Mouse (Mus musculus) midbrain, embryonic 15.5 days (tissue): ENCODE measurements around the gene Dars. TPM values are rescaled to one million over a fixed set of nuclear protein-coding genes. Genes with fewer than 3 reads are reported as not detected.
"Not testable (repeated sequence)": the region's sequence is repeated elsewhere in the genome, so short reads cannot be mapped to it uniquely, and the experiment has no call there.

Source experiments
- ATAC-seq: fragments of 200-750 bp; cut with Nextera tagmentation; replicated peaks from 2 replicates; pipeline ENCODE4 v1.8.0; 2017; ENCODE audit warnings: moderate TSS enrichment
- H3K27ac ChIP-seq: fragments of 300-500 bp; sonication (generic); 2 replicates; pipeline ENCODE4 v1.5.1; 2015; ENCODE audit warnings: mild to moderate bottlenecking, inconsistent platforms
- H3K27me3 ChIP-seq: fragments of 300-500 bp; sonication (generic); replicated peaks from 2 replicates; pipeline ENCODE4 v1.6.1; 2015; ENCODE audit warnings: inconsistent platforms
- H3K36me3 ChIP-seq: fragments of 300-500 bp; sonication (generic); replicated peaks from 2 replicates; pipeline ENCODE4 v1.6.1; 2015; ENCODE audit warnings: inconsistent platforms
- H3K4me1 ChIP-seq: fragments of 300-500 bp; sonication (generic); 2 replicates; pipeline ENCODE4 v1.6.1; 2015; ENCODE audit warnings: inconsistent platforms
- H3K4me2 ChIP-seq: fragments of 300-500 bp; sonication (generic); 2 replicates; pipeline ENCODE4 v1.6.1; 2015; ENCODE audit warnings: inconsistent platforms, mild to moderate bottlenecking, moderate library complexity
- H3K4me3 ChIP-seq: fragments of 300-500 bp; sonication (generic); 2 replicates; pipeline ENCODE4 v1.5.1; 2015; ENCODE audit warnings: mild to moderate bottlenecking, inconsistent platforms
- H3K9ac ChIP-seq: fragments of 300-500 bp; sonication (generic); 2 replicates; pipeline ENCODE4 v1.6.1; 2015; ENCODE audit warnings: mild to moderate bottlenecking, inconsistent platforms
- H3K9me3 ChIP-seq: fragments of 300-500 bp; sonication (generic); 2 replicates; pipeline ENCODE4 v1.6.1; 2016; ENCODE audit warnings: inconsistent platforms
- WGBS: fragments of 180-500 bp; shearing (Covaris S2); methylation state at CpG from one replicate; pipeline ENCODE4 v1.1.7; 2015; ENCODE audit warnings: mixed read lengths; 5-methylcytosine and 5-hydroxymethylcytosine counted together
- polyA plus RNA-seq: library from polyadenylated mRNA; unstranded; fragments of >200 nt; fragmentation: Nextera tagmentation; extraction: Ambion mirVana; gene quantifications from 2 replicates; pipeline ENCODE4 v1.2.1, GENCODE M21; 2015

Dars gene
- polyA plus RNA-seq, 1 experiment from 2014 or later = 106 TPM

DNA sequence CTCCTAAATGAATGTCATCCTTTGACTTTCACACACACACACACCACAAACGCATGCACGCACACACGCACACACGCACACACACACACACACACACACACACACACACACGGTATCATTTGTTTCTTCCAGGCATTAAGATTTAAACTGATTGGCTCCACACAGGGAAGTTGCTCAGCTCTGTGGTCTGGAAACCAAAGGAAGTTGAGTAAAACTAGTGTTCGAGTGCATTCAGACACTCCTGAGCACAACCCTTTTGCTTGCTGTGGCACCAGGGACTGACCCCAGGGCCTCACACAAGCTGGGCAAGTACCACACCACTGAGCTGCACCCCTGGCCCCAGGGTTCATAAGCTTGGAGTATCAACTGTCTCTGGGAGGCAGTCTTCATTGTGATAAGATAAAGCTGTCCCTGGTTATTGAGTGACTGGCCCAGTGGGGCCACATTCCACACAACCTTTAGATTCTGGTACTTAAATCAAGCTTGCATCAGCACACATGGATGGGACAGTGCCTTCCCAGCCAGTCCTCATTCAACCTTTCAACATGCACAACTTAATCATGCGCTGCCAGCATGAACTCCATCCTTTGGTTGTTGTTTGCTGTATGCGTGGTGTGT lies 94.0 kb downstream of the Dars start:
- no peaks in the 10 kb centered on the region for H3K27me3 ChIP-seq
- 94% methylated on average over 8 of the region's 8 CpGs for WGBS
- no peak for ATAC-seq

DNA sequence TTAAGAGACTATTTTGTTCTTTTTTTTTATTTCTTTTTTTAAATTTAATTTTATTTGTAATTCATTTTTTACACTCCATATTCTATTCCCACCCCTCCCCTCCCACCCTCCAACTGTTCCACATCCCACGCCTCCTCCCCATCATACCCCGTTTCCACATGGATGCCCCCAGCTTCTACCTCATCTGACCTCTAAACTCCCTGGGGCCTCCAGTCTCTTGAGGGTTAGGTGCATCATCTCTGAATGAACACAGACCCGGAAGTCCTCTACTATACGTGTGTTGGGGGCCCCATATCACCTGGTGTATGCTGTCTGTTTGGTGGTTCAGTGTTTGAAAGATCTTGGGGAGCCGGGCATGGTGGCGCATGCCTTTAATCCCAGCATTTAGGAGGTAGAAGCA lies 97.9 kb downstream of the Dars start:
- not testable (repeated sequence) for H3K9me3 ChIP-seq, ATAC-seq, H3K4me2 ChIP-seq, H3K4me3 ChIP-seq, H3K27me3 ChIP-seq, H3K9ac ChIP-seq, H3K27ac ChIP-seq, H3K36me3 ChIP-seq, H3K4me1 ChIP-seq
- 86% methylated on average over 6 of the region's 6 CpGs for WGBS

More for the DNA sequence above, 94.0 kb downstream of the Dars start:
- H3K9me3 ChIP-seq = no peaks in the 10 kb centered on the region
- H3K4me2 ChIP-seq = no peak overlapping the region
- H3K27ac ChIP-seq = no peak overlapping the region
- H3K4me3 ChIP-seq = no peak overlapping the region
- no peak overlapping the region for H3K9ac ChIP-seq
- no peaks in the 10 kb centered on the region for H3K4me1 ChIP-seq
- no peaks in the 10 kb centered on the region for H3K36me3 ChIP-seq

DNA sequence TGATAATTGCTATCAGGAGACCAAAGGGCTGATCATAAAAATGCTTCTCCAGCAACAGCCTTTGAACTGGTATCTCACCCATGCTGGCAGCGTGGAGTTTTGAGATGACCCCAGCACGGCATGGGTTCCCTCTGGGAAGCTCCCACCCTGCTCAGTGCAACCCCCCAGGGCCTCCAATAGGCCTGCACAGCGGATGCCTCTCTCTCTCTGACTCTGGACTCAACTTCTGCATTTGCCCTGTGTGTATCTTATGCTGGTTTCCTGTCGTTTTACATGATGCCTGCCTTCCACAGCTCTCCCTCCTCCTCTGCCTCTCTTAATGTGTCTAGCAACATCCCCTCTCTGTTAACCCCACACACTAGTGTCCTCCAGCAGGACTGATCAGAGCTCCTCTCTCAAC lies 102.5 kb downstream of the Dars start:
- ATAC-seq = no peak
- Histone ChIP-seq H3K4me2 (no peak overlapping the region), H3K9me3 (no peaks in the 10 kb centered on the region), H3K4me3 (no peak overlapping the region), H3K4me1 (no peaks in the 10 kb centered on the region), H3K27ac (no peak overlapping the region), H3K27me3 (no peaks in the 10 kb centered on the region), H3K36me3 (no peaks in the 10 kb centered on the region), H3K9ac (no peak overlapping the region)
- WGBS = 67% methylated on average over 4 of the region's 4 CpGs

Other genes with a start within 250 kb of the Dars start
- gene Ubxn4, start 173.4 kb downstream of the Dars start, polyA plus RNA-seq = 81.6 and 83.6 TPM in 2 replicates
- gene Lct, start 89.0 kb downstream of the Dars start, polyA plus RNA-seq = 0.10 and 0.20 TPM in 2 replicates
- gene Mcm6, start 57.7 kb downstream of the Dars start, polyA plus RNA-seq = 52.6 and 59.2 TPM in 2 replicates
- gene Cxcr4, start 174.9 kb upstream of the Dars start, polyA plus RNA-seq = 7.0 and 7.1 TPM in 2 replicates